Mouse (Mus musculus) activated CD4-positive, CD25-positive, alpha-beta regulatory T cell, adult 4 months (primary cell): ENCODE measurements around the gene Tbc1d22b. TPM values are rescaled to one million over a fixed set of nuclear protein-coding genes. Genes with fewer than 3 reads are reported as not detected.

Source experiments
- polyA plus RNA-seq, 2 experiments: library from polyadenylated mRNA; unstranded; fragments of 100-300 nt; shearing (Covaris generic); gene quantifications; one replicate each; pipeline ENCODE4 v1.2.1; 2017

Tbc1d22b gene
- polyA plus RNA-seq, 2 experiments from 2014 or later: 11.5 to 14.2 TPM

Other genes starting within 250 kb of the Tbc1d22b start
- gene Pi16, start 232.1 kb upstream of the Tbc1d22b start, polyA plus RNA-seq: under 1 TPM; 0.38 to 0.49 TPM
- gene Mtch1, start 201.9 kb upstream of the Tbc1d22b start, polyA plus RNA-seq: 10 to 100 TPM; 14.6 to 18.4 TPM
- gene Fgd2, start 188.9 kb upstream of the Tbc1d22b start, polyA plus RNA-seq: 1 to 10 TPM in 1 of 2 experiments, under 1 TPM in 1; 0.79 to 2.5 TPM
- gene Pim1, start 59.0 kb upstream of the Tbc1d22b start, polyA plus RNA-seq: 100 to 1,000 TPM; 291 to 376 TPM
- under 1 TPM in 1 of 2 experiments, not detected in 1; 0.29 TPM for gene Gm17657, start 147 bp upstream of the Tbc1d22b start, polyA plus RNA-seq
- gene Tmem217, start 2.6 kb downstream of the Tbc1d22b start, polyA plus RNA-seq: 1 to 10 TPM in 1 of 2 experiments, under 1 TPM in 1; 0.57 to 2.0 TPM
- 10 to 100 TPM; 18.4 to 24.2 TPM for gene Rnf8, start 65.0 kb downstream of the Tbc1d22b start, polyA plus RNA-seq
- gene Gm28043, start 65.1 kb downstream of the Tbc1d22b start, polyA plus RNA-seq: 1 to 10 TPM; 2.4 to 4.2 TPM
- gene Cmtr1, start 110.8 kb downstream of the Tbc1d22b start, polyA plus RNA-seq: 10 to 100 TPM; 68.2 to 93.5 TPM
- gene Ccdc167, start 167.3 kb downstream of the Tbc1d22b start, polyA plus RNA-seq: 1 to 10 TPM; 7.1 to 9.3 TPM